Mouse (Mus musculus) heart, postnatal 25 days (tissue): Measurements from ENCODE around the gene 4933430I17Rik. TPM values are rescaled to one million over a fixed set of nuclear protein-coding genes. Genes with fewer than 3 reads are reported as not detected.
"Not testable (repeated sequence)": the region's sequence is repeated elsewhere in the genome, so short reads cannot be mapped to it uniquely, and the experiment has no call there.

Experiments
- DNase-seq: peaks from one replicate; pipeline ENCODE4 v3.0.0; 2022; ENCODE audit warnings: low spot score
- intact Hi-C: fragments of 180-260 bp; cut with DNase I; formaldehyde crosslinking; loops from one replicate; pipeline ENCODE4 v1.15.1; 2025
- total RNA-seq, 2 experiments: library from RNA; stranded (reverse); gene quantifications; 2 replicates each; pipeline ENCODE4 v1.2.3; 2021

4933430I17Rik gene
- total RNA-seq, 2 experiments from 2014 or later, result 0.18 to 0.22 TPM

GRCm38 (mm10) chr4:62583265-62584092 lies 58.3 kb downstream of the 4933430I17Rik start:
- DNase-seq, result no peak
- intact Hi-C loops, result no loop called here

DNA sequence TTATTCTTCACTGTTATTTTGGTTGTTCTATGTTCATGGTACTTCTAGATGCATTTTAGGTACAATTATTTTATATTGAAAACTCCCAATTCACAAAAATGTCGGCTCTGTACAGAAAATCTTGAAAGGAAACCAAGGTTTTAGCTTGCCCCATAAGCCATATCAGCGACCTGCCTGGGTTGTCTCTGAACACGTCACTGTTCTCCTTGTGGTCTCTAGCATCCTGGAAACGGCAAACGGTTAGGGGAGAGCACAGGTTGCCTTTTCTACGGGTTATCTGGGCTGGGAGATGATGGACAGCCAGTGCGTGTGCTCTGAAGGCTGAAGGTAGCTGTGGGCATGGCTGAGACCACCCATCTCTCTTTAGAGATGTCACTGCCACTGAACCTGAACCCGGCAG lies 61.9 kb downstream of the 4933430I17Rik start:
- intact Hi-C loops, result no loop called here
- no peak for DNase-seq

DNA sequence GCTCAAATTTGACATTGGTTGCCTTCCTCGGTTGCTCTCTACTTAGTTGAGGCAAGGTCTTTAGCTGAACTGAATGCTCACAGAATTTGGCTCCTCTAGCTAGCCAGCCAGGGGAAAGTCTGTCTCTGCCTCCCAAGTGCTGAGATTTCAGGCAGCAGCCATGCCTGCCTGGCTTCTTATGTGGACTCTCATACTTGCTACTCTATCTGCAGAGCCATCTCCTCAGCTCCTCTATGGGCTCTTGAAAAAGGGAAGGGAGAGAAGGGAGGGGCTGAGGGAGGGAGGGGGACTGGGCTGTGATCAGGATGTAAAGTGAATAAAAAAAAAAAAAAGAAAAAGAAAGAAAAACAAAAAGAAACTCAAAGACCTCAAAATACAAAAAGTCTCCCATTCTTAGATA lies 65.7 kb downstream of the 4933430I17Rik start:
- no peak for DNase-seq
- intact Hi-C loops, result no loop called here

- intact Hi-C loops, result no loop called here
- DNase-seq, result no peak
Measured at GRCm38 (mm10) chr4:62591326-62591725, 66.2 kb downstream of the 4933430I17Rik start.

- DNase-seq, intact Hi-C loops: not testable (repeated sequence)
Measured at GRCm38 (mm10) chr4:62593546-62594240, 68.5 kb downstream of the 4933430I17Rik start.

DNA sequence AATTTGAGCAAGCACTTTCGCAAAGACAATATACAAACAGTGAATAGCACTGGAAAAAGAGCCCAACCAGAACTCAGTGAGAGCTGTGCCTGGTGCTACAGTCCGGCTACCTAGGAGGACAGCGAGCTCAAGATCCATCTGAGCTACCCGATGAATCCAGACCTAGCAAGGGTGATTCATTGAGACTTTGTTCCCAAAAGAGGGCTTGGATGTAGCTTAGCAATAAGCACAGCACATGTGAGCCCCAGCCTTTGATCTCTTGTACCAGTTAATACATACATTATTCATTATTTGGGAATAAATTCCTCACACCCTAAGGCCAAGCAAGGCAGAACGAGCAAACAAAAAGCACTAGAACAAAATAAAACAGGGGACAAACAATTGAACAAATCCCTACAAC lies 69.3 kb downstream of the 4933430I17Rik start:
- no peak for DNase-seq
- intact Hi-C loops, result no loop called here

DNA sequence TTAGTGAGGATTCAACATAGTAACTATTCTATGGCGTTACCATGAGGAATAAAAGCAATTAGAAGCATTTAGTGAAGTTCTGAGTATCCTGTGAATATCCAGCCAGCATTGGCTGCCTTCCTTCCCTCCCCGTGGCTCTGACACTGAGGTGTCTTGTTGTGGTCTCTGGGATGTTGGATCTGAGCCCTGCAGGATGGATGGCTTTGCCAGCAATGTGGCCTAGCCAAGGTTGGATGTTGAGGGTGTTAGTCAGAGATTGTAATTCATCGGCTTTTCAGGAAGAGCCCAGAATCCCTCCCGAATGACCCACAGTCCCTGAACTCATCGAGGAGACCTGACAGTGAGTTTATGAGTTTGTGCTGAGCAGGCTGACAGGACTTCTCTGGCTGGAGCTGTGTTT lies 70.9 kb downstream of the 4933430I17Rik start:
- intact Hi-C loops, result no loop called here
- no peak for DNase-seq

Other genes starting within 250 kb of the 4933430I17Rik start
- 10 to 100 TPM; 17.9 to 18.7 TPM for gene Fkbp15, start 164.8 kb upstream of the 4933430I17Rik start, total RNA-seq
- gene Slc31a1, start 164.6 kb upstream of the 4933430I17Rik start, total RNA-seq, result 10 to 100 TPM; 22.0 to 22.8 TPM
- 10 to 100 TPM; 42.9 to 45.1 TPM for gene Cdc26, start 116.7 kb upstream of the 4933430I17Rik start, total RNA-seq
- gene Prpf4, start 116.6 kb upstream of the 4933430I17Rik start, total RNA-seq, result 1 to 10 TPM; 9.5 to 9.6 TPM
- gene Rnf183, start 90.1 kb upstream of the 4933430I17Rik start, total RNA-seq, result not detected
- gene Wdr31, start 54.5 kb upstream of the 4933430I17Rik start, total RNA-seq, result under 1 TPM; 0.42 to 0.48 TPM
- not detected for gene Bspry, start 45.3 kb upstream of the 4933430I17Rik start, total RNA-seq
- 1 to 10 TPM; 6.0 to 6.5 TPM for gene Hdhd3, start 21.9 kb upstream of the 4933430I17Rik start, total RNA-seq
- 10 to 100 TPM; 60.2 to 63.3 TPM for gene Alad, start 5.5 kb upstream of the 4933430I17Rik start, total RNA-seq
- gene Pole3, start 301 bp upstream of the 4933430I17Rik start, total RNA-seq, result 10 to 100 TPM; 17.3 to 18.4 TPM
- 10 to 100 TPM; 27.9 to 31.2 TPM for gene Rgs3, start 34.5 kb downstream of the 4933430I17Rik start, total RNA-seq